Mouse (Mus musculus): ENCODE data around the gene 1700037H04Rik.

- TF ChIP-seq POLR2A (IDR thresholded peaks at IDR 0.05; ENCODE audit: low read depth, low read length) (no peak), CTCF (IDR thresholded peaks at IDR 0.05; ENCODE audit: extremely low read depth, insufficient read depth, insufficient read length, insufficient replicate concordance) (no peak)
These were observed 41.4 kb upstream of the 1700037H04Rik start for GRCm38 (mm10) chr2:131201262-131201661.
